Mouse (Mus musculus): Measurements from ENCODE around the gene Gstt4. TPM values are rescaled to one million over a fixed set of nuclear protein-coding genes. Genes with fewer than 3 reads are reported as not detected.
A peak's percentile ranks its signal among the peaks of the same experiment; 100 is the strongest.

The Gstt4 gene
- polyA plus RNA-seq (2012; ENCODE audit: insufficient read depth, insufficient read length, missing spikeins) = not detected in 2 replicates

- H3K4me3 ChIP-seq (ENCODE audit: insufficient read depth, low read length) = no peak within 1 kb of the TSS
- TF ChIP-seq POLR2A (IDR thresholded peaks at IDR 0.05; ENCODE audit: borderline replicate concordance, low read depth, low read length) = no peak
- TF ChIP-seq CTCF (IDR thresholded peaks at IDR 0.05; ENCODE audit: low read depth, low read length) = no peak
These were observed at the start of gene Gstt4 for GRCm38 (mm10) chr10:75822443-75822842. TSS of gene Gstt4 (minus strand) at chr10:75822543.

GRCm38 (mm10) chr10:75861587-75861986, 39.2 kb upstream of the Gstt4 start:
- no peak overlapping the region for H3K27ac ChIP-seq (ENCODE audit: insufficient read depth, low read depth, low read length)
- H3K4me1 ChIP-seq (ENCODE audit: control insufficient read depth, insufficient read depth, low read length) = peaks cover 14% of the 10 kb centered on the region
- TF ChIP-seq CTCF (IDR thresholded peaks at IDR 0.05; ENCODE audit: low read depth, low read length) (no peak), POLR2A (IDR thresholded peaks at IDR 0.05; ENCODE audit: borderline replicate concordance, low read depth, low read length) (no peak)
- no peak overlapping the region for H3K4me3 ChIP-seq (ENCODE audit: insufficient read depth, low read length)

More at GRCm38 (mm10) chr10:75822443-75822842, at the start of gene Gstt4:
- H3K27ac ChIP-seq (ENCODE audit: insufficient read depth, low read depth, low read length) = no peak within 1 kb of the TSS
- H3K4me1 ChIP-seq (ENCODE audit: control insufficient read depth, insufficient read depth, low read length) = peaks cover 6% of the 10 kb centered on the region

- H3K4me1 ChIP-seq (ENCODE audit: control insufficient read depth, insufficient read depth, low read length) = peaks cover 20% of the 10 kb centered on the region
- TF ChIP-seq POLR2A (IDR thresholded peaks at IDR 0.05; ENCODE audit: borderline replicate concordance, low read depth, low read length) (no peak), CTCF (IDR thresholded peaks at IDR 0.05; ENCODE audit: low read depth, low read length) (no peak)
- H3K4me3 ChIP-seq (ENCODE audit: insufficient read depth, low read length) = no peak overlapping the region
- H3K27ac ChIP-seq (ENCODE audit: insufficient read depth, low read depth, low read length) = no peak overlapping the region
These were observed 38.4 kb upstream of the Gstt4 start for GRCm38 (mm10) chr10:75860746-75861145.

DNA sequence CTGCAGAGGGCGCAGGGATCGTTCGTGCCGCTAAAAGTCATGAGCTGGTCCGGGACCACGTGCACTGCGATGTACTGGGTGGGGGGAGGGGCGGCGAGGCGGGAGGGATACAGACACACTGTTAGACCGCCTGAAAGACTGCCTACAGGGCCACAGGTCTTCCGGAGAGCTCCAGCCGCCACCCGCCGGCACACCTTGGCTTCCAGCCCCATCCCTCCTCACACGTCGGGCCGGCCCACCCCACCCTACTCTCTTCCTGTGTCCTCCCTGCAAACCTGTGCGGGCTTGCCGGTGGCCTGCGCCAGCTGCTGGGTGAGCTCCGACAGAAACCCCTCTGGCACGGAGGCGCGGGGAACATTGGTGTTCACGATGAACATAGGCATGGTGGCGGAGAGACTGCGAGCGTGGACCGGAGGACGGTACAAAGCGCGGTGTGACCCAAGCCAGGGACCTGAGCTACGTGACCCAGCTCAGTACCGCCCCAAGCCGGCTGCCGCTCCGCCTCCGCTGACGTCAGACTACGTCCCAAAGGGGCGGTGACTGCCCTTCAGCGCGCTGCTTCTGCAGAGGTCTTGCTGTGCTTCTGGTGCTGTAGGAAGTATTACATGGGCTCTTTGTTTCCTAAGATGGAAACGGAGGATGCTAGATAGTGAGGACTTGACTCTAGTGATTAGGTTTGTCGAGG, 37.6 kb upstream of the Gstt4 start, which contains the start of gene Mif:
Mif (minus strand) TSS at position 455 of the 685 bp plus-strand sequence.
- peak within 1 kb of the TSS; percentile 81 for H3K27ac ChIP-seq (ENCODE audit: insufficient read depth, low read depth, low read length)
- peak within 1 kb of the TSS; percentile 89 for H3K4me3 ChIP-seq (ENCODE audit: insufficient read depth, low read length)
- H3K4me1 ChIP-seq (ENCODE audit: control insufficient read depth, insufficient read depth, low read length) = peaks cover 26% of the 10 kb centered on the region

- peaks cover 29% of the 10 kb centered on the region for H3K4me1 ChIP-seq (ENCODE audit: control insufficient read depth, insufficient read depth, low read length)
- H3K27ac ChIP-seq (ENCODE audit: insufficient read depth, low read depth, low read length) = peak overlapping the region; percentile 81
- TF ChIP-seq CTCF (IDR thresholded peaks at IDR 0.05; ENCODE audit: low read depth, low read length) (no peak), POLR2A (IDR thresholded peaks at IDR 0.05; ENCODE audit: borderline replicate concordance, low read depth, low read length) (no peak)
- peak overlapping the region; percentile 89 for H3K4me3 ChIP-seq (ENCODE audit: insufficient read depth, low read length)
These were observed 36.9 kb upstream of the Gstt4 start for GRCm38 (mm10) chr10:75859107-75859746.

DNA sequence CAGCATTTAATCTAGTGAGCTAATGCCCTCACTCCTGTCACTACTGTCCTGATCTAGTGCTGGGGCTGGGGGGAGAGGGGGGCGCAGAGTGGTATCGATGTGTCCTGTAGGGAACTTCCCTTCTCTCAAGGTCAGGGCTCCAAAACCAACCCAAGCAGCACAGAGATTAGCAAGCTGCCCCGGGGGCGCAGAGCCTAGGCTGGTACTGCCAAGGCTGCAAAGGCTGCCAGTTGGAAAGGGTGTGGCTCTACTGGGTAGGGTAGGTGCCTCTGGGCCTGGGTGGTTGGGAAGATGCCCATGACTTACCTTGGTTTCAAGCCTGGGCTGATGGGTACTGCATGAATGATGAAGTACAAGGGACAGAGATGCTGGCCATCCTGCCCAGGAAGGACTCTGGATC, 35.3 kb upstream of the Gstt4 start:
- Histone ChIP-seq H3K4me3 (ENCODE audit: insufficient read depth, low read length) (no peak overlapping the region), H3K27ac (ENCODE audit: insufficient read depth, low read depth, low read length) (no peak overlapping the region), H3K4me1 (ENCODE audit: control insufficient read depth, insufficient read depth, low read length) (peaks cover 29% of the 10 kb centered on the region)
- TF ChIP-seq POLR2A (IDR thresholded peaks at IDR 0.05; ENCODE audit: borderline replicate concordance, low read depth, low read length) (no peak), CTCF (IDR thresholded peaks at IDR 0.05; ENCODE audit: low read depth, low read length) (no peak)

- Histone ChIP-seq H3K4me1 (ENCODE audit: control insufficient read depth, insufficient read depth, low read length) (peaks cover 29% of the 10 kb centered on the region), H3K4me3 (ENCODE audit: insufficient read depth, low read length) (no peak overlapping the region), H3K27ac (ENCODE audit: insufficient read depth, low read depth, low read length) (no peak overlapping the region)
- no peak for TF ChIP-seq CTCF (IDR thresholded peaks at IDR 0.05; ENCODE audit: low read depth, low read length)
- TF ChIP-seq POLR2A (IDR thresholded peaks at IDR 0.05; ENCODE audit: borderline replicate concordance, low read depth, low read length) = no peak
These were observed 34.6 kb upstream of the Gstt4 start for GRCm38 (mm10) chr10:75856976-75857375.

GRCm38 (mm10) chr10:75856155-75856907, 34.0 kb upstream of the Gstt4 start:
- Histone ChIP-seq H3K27ac (ENCODE audit: insufficient read depth, low read depth, low read length) (no peak overlapping the region), H3K4me1 (ENCODE audit: control insufficient read depth, insufficient read depth, low read length) (peaks cover 29% of the 10 kb centered on the region), H3K4me3 (ENCODE audit: insufficient read depth, low read length) (no peak overlapping the region)
- no peak for TF ChIP-seq CTCF (IDR thresholded peaks at IDR 0.05; ENCODE audit: low read depth, low read length)
- TF ChIP-seq POLR2A (IDR thresholded peaks at IDR 0.05; ENCODE audit: borderline replicate concordance, low read depth, low read length) = no peak

DNA sequence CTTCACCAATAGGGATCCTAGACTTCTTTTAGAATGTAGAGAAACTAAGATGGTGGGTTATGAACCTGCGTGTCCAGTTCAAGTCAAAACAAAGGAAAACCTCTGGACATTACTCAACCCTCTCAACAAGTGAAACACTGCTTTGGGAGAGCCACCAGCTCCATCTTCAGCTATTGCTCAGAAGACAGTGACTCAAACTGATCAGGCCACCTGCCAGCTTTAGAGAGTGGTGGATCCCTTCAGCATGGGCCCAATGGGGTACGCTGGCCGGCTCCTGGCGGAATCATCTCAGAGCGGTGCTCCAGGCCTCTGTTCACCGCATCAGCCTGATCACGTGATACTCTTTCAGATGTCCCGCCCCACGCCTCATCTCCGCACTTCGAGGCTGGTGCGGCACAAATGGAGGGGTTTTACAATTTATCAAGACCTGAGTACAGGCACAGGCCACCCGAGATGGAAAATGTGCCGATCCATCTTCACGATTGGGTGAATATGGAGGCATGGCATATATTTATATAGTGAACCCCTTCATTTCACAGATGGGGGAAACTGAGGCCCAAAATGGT, 33.2 kb upstream of the Gstt4 start:
- Histone ChIP-seq H3K4me3 (ENCODE audit: insufficient read depth, low read length) (no peak overlapping the region), H3K27ac (ENCODE audit: insufficient read depth, low read depth, low read length) (no peak overlapping the region; the same call in 1 of the 2 replicates), H3K4me1 (ENCODE audit: control insufficient read depth, insufficient read depth, low read length) (peaks cover 26% of the 10 kb centered on the region)
- TF ChIP-seq POLR2A (IDR thresholded peaks at IDR 0.05; ENCODE audit: borderline replicate concordance, low read depth, low read length) = no peak
- TF ChIP-seq CTCF (IDR thresholded peaks at IDR 0.05; ENCODE audit: low read depth, low read length) = no peak
